Mouse (Mus musculus) adrenal gland, adult 18-20 months (tissue): ENCODE measurements around the gene Cage1. TPM values are rescaled to one million over a fixed set of nuclear protein-coding genes. Genes with fewer than 3 reads are reported as not detected.

Experiments
- DNase-seq, 2 experiments: peaks; one replicate each; pipeline ENCODE4 v3.0.0; 2021 to 2022; ENCODE audit warnings: low spot score in 2 of 2
- total RNA-seq, 2 experiments: library from RNA; stranded (reverse); gene quantifications; 1 replicate in 1 of 2; 2 replicates in 1 of 2; pipeline ENCODE4 v1.2.3; 2021

The Cage1 gene
- total RNA-seq, 2 experiments from 2014 or later = 1.7 to 3.6 TPM

- no peak for DNase-seq
Measured at GRCm38 (mm10) chr13:38012436-38012835, 24.4 kb downstream of the Cage1 start.

GRCm38 (mm10) chr13:38010444-38010910 lies 26.4 kb downstream of the Cage1 start:
- no peak for DNase-seq

- no peak for DNase-seq
Measured at GRCm38 (mm10) chr13:38009721-38010408, 27.0 kb downstream of the Cage1 start.

GRCm38 (mm10) chr13:38007972-38008371 lies 28.9 kb downstream of the Cage1 start:
- no peak for DNase-seq

GRCm38 (mm10) chr13:38002461-38002860 lies 34.4 kb downstream of the Cage1 start:
- DNase-seq = no peak

- no peak for DNase-seq
Measured at GRCm38 (mm10) chr13:37999713-38000112, 37.2 kb downstream of the Cage1 start.

GRCm38 (mm10) chr13:37994405-37994749 lies 42.5 kb downstream of the Cage1 start:
- no peak for DNase-seq

- peak; percentile 96 to 97 for DNase-seq
Measured at GRCm38 (mm10) chr13:37993704-37994404, 43.0 kb downstream of the Cage1 start, which contains the start of gene Ssr1. Gene Ssr1 (minus strand): TSS chr13:37994217.

- DNase-seq = no peak
Measured at GRCm38 (mm10) chr13:37993376-37993703, 43.5 kb downstream of the Cage1 start.

- no peak for DNase-seq
Measured at GRCm38 (mm10) chr13:37992638-37993371, 44.1 kb downstream of the Cage1 start.

GRCm38 (mm10) chr13:37989701-37990100 lies 47.2 kb downstream of the Cage1 start:
- no peak for DNase-seq

- DNase-seq = no peak
Measured at GRCm38 (mm10) chr13:37986166-37986565, 50.7 kb downstream of the Cage1 start.

- DNase-seq = no peak
Measured at GRCm38 (mm10) chr13:37981063-37981462, 55.8 kb downstream of the Cage1 start.

- no peak for DNase-seq
Measured at GRCm38 (mm10) chr13:37980346-37980745, 56.5 kb downstream of the Cage1 start.

- no peak for DNase-seq
Measured at GRCm38 (mm10) chr13:37979506-37979905, 57.4 kb downstream of the Cage1 start.

- DNase-seq = no peak
Measured at GRCm38 (mm10) chr13:37974731-37975130, 62.1 kb downstream of the Cage1 start.

GRCm38 (mm10) chr13:37974036-37974435 lies 62.8 kb downstream of the Cage1 start:
- DNase-seq = no peak

- no peak for DNase-seq
Measured at GRCm38 (mm10) chr13:37970887-37971530, 65.9 kb downstream of the Cage1 start.

GRCm38 (mm10) chr13:37969988-37970387 lies 66.9 kb downstream of the Cage1 start:
- DNase-seq = no peak

- DNase-seq = peak; percentile 89 to 91
Measured at GRCm38 (mm10) chr13:37969337-37969736, 67.5 kb downstream of the Cage1 start.

GRCm38 (mm10) chr13:37967565-37967964 lies 69.3 kb downstream of the Cage1 start:
- no peak for DNase-seq
